Mouse (Mus musculus) bone marrow macrophage, adult 2 months (primary cell): ENCODE data around the gene Nxpe4.

ENCODE experiments used
- CTCF ChIP-seq: IDR thresholded peaks from 2 replicates; pipeline ENCODE4 v1.5.1; 2012; ENCODE audit warnings: low read depth, mild to moderate bottlenecking, low read length, moderate library complexity
- POLR2A ChIP-seq: IDR thresholded peaks from 2 replicates; pipeline ENCODE4 v1.6.1; 2012; ENCODE audit warnings: mild to moderate bottlenecking, low read depth, low read length, borderline replicate concordance

DNA sequence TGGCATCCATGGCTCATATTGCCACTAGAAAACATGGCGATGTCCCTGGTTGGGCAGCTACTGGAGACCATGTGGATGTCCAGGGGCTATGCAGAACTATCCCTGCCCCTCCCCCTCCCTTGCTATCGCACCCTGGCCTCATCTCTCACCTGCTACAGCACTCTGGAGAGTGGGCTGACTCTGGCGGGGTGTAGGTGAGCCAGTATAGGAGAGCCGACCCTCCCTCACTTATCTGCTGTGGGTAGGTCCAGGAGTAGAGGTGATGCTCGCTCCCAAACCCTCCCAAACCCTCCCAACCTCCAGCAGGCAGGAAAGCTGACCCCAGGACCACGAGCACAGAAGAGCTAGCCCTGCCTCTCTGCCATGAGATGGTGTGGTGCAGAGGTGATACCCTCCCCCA, 27.0 kb downstream of the Nxpe4 start:
- TF ChIP-seq POLR2A (no peak), CTCF (no peak)
